ENCODE assay signal across 14 mouse cellular contexts in genomic region chr10:96726801-96727780, GRCm38 (mm10).
A peak's percentile ranks its signal among the peaks of the same experiment; 100 is the strongest.
DNase-seq lines count a peak whose midpoint lies in the region.
"Had no signal": no experiment of that assay in that cellular context is flagged by ENCODE, and none has a peak within 500 bp of the region (broad histone marks: within the 10 kb centered on the region; RNA-seq: fewer than 3 reads in every experiment).

No protein-coding gene starts in this region.

- peak; percentile 14 for DNase-seq in heart, adult 11 months
- no peak for DNase-seq in heart, postnatal 10 days
- peak; percentile 73 for DNase-seq in CD4-positive, CD25-positive, alpha-beta regulatory T cell, adult 2 months (ENCODE audit: low read depth, low spot score)
- DNase-seq in brain, adult 2 months (ENCODE audit: low read depth, low spot score) = peak; percentile 86
- DNase-seq in left cerebral cortex, postnatal 25 days (ENCODE audit: low spot score in 2 of 2) = peak; percentile 36 to 77
- no peak for DNase-seq in heart, adult 8-10 months (ENCODE audit: low spot score)
- no peak for DNase-seq in layer of hippocampus, adult 18-20 months (ENCODE audit: low spot score in 2 of 2)
- no peak for DNase-seq in heart, postnatal 4 days
- DNase-seq: adrenal gland, postnatal 10 days; cerebellum, adult 11-12 months; cerebellum, postnatal 25 days; embryo, embryonic 11 days; heart, postnatal 14 days; thymus, postnatal 25 days had no signal

- intact Hi-C loops in heart, postnatal 10 days (cut with DNase I) = loop anchor here (5.0 kb wide), 1 partner anchor 80 kb away; no protein-coding TSS in a partner anchor
- intact Hi-C loops in left cerebral cortex, postnatal 25 days (cut with DNase I) = loop anchor here (2.0 to 10.0 kb wide), 2 partner anchors 352 to 512 kb away; no protein-coding TSS in a partner anchor

Comparison
In these comparisons a context has a peak if more than half of its experiments do, and no peak if none do; other contexts are left out.
1. DNase-seq: peak in heart, adult 11 months (single experiment), CD4-positive, CD25-positive, alpha-beta regulatory T cell, adult 2 months (single experiment), brain, adult 2 months (single experiment) and left cerebral cortex, postnatal 25 days (2 of 2); none in heart, postnatal 10 days (0 of 2), heart, adult 8-10 months (single experiment), layer of hippocampus, adult 18-20 months (0 of 2) and heart, postnatal 4 days (single experiment).